Mouse (Mus musculus) brain, embryonic 14.5 days (tissue): ENCODE measurements around the gene Mt4.

ENCODE experiments used
- CTCF ChIP-seq: fragments of 200-500 bp; IDR thresholded peaks from 2 replicates; pipeline ENCODE4 v1.5.1; 2012; ENCODE audit warnings: inconsistent platforms, mild to moderate bottlenecking, moderate library complexity, borderline replicate concordance; ENCODE audit not compliant: insufficient read depth, insufficient read length; ENCODE audit errors: extremely low read depth
- POLR2A ChIP-seq: fragments of 200-500 bp; IDR thresholded peaks from 2 replicates; pipeline ENCODE4 v1.6.1; 2012; ENCODE audit warnings: mild to moderate bottlenecking, inconsistent platforms, borderline replicate concordance; ENCODE audit not compliant: poor library complexity, insufficient read depth, insufficient read length, severe bottlenecking; ENCODE audit errors: extremely low read depth

GRCm38 (mm10) chr8:94109396-94109795 lies 27.6 kb upstream of the Mt4 start:
- no peak for TF ChIP-seq CTCF
- TF ChIP-seq POLR2A = no peak
